Mouse (Mus musculus): Measurements from ENCODE around the gene Nipa1. TPM values are rescaled to one million over a fixed set of nuclear protein-coding genes. Genes with fewer than 3 reads are reported as not detected.

The Nipa1 gene
- total RNA-seq (2017) = 4.7 and 11.0 TPM in 2 replicates

- ATAC-seq (replicated peaks in 1 of 2; ENCODE audit: insufficient read depth in 1 of 2, low FRiP score in 2 of 2, low TSS enrichment in 1 of 2, low read depth in 1 of 2, poor library complexity in 2 of 2, severe bottlenecking in 2 of 2) = no peak
These were observed at the start of gene Nipa1 for GRCm38 (mm10) chr7:56019930-56020253. TSS of gene Nipa1 (minus strand) at chr7:56019954.

DNA sequence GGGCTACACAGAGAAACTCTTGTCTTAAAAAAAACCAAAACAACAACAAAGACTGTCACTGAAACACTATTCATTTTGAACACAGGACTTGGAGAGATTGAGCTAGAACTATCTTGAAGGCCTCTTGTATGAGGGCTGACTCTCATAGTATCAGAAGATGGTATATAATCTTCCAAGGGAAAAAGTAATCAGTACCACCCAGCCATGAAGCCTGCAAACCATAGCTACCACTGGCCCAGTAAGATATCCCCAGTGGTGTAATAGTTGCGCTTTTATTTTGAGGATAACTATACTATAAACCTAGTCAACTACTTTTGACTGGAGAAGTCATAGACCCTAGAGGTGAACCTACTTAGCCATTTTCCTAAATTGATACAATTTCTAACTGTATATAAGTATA is 46.9 kb upstream of the Nipa1 start:
- no peak for ATAC-seq (replicated peaks in 1 of 2; ENCODE audit: insufficient read depth in 1 of 2, low FRiP score in 2 of 2, low TSS enrichment in 1 of 2, low read depth in 1 of 2, poor library complexity in 2 of 2, severe bottlenecking in 2 of 2)

DNA sequence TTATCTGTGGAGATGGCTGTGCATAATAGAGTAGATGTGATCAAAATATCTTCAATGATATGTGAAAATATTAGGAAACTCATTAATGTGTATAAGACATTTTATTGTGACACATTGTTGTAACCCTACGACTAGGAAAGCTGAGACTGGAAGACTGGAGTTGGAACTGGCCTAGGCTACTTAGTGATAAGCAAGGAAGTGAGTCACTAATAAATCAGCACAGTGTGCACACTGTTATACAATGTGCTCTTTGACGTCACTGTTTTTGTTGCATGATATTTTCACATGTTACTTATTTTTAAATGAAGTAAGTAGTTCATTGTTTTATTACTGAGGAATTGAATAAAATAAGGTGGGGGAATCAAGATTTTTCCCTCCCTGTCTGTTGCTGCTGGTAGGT is 46.4 kb upstream of the Nipa1 start:
- ATAC-seq (replicated peaks in 1 of 2; ENCODE audit: insufficient read depth in 1 of 2, low FRiP score in 2 of 2, low TSS enrichment in 1 of 2, low read depth in 1 of 2, poor library complexity in 2 of 2, severe bottlenecking in 2 of 2) = no peak

DNA sequence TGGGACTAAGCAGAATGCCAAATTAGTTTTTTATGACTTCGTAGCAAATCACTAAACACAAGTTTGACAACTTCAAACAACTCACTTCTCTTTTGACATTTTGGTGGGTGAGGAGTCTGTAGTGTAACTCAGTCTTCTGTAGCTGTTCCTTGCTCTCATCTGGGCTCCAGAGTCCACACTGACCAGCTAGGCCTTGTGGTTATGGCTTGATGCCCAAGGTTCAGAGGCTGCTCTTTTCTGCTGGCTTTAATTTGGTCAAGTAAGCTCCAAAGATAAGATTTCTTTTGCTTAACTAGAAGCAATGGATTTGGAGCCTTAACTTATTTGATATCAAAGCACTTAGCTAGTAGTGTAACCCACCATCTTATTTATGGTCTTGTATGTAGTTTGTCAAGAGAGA is 45.1 kb upstream of the Nipa1 start:
- no peak for ATAC-seq (replicated peaks in 1 of 2; ENCODE audit: insufficient read depth in 1 of 2, low FRiP score in 2 of 2, low TSS enrichment in 1 of 2, low read depth in 1 of 2, poor library complexity in 2 of 2, severe bottlenecking in 2 of 2)

DNA sequence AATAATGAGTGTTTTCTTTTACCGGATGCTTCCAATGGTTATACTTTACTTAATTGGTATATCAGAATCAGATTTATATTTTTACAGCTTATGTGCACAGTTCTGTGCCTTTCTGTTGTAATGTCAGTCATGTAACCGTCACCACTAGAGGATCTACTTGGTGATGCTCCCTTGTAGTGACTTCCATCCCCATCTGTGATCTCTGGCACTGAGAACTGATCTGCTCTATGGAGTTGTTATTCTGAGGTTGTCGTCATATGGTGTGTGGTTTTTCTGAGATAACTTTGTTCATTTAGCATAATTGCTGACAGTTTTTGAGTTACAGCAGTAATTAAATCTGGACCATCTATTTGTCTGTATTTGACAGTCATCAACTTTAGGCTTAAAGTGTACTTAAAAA is 35.6 kb upstream of the Nipa1 start:
- no peak for ATAC-seq (replicated peaks in 1 of 2; ENCODE audit: insufficient read depth in 1 of 2, low FRiP score in 2 of 2, low TSS enrichment in 1 of 2, low read depth in 1 of 2, poor library complexity in 2 of 2, severe bottlenecking in 2 of 2)

GRCm38 (mm10) chr7:56052996-56053395 is 33.2 kb upstream of the Nipa1 start:
- no peak for ATAC-seq (replicated peaks in 1 of 2; ENCODE audit: insufficient read depth in 1 of 2, low FRiP score in 2 of 2, low TSS enrichment in 1 of 2, low read depth in 1 of 2, poor library complexity in 2 of 2, severe bottlenecking in 2 of 2)

GRCm38 (mm10) chr7:56050487-56050911 is 30.7 kb upstream of the Nipa1 start:
- ATAC-seq (replicated peaks in 1 of 2; ENCODE audit: insufficient read depth in 1 of 2, low FRiP score in 2 of 2, low TSS enrichment in 1 of 2, low read depth in 1 of 2, poor library complexity in 2 of 2, severe bottlenecking in 2 of 2) = peak in 1 of 2 experiments; percentile 1; a peak in 1 of 4 replicates

- peak; percentile 99 for ATAC-seq (replicated peaks in 1 of 2; ENCODE audit: insufficient read depth in 1 of 2, low FRiP score in 2 of 2, low TSS enrichment in 1 of 2, low read depth in 1 of 2, poor library complexity in 2 of 2, severe bottlenecking in 2 of 2)
These were observed 30.1 kb upstream of the Nipa1 start, which contains the start of gene Herc2 for GRCm38 (mm10) chr7:56049831-56050321. TSS of gene Herc2 (plus strand) at chr7:56050196.

GRCm38 (mm10) chr7:56047178-56047577 is 27.4 kb upstream of the Nipa1 start:
- ATAC-seq (replicated peaks in 1 of 2; ENCODE audit: insufficient read depth in 1 of 2, low FRiP score in 2 of 2, low TSS enrichment in 1 of 2, low read depth in 1 of 2, poor library complexity in 2 of 2, severe bottlenecking in 2 of 2) = no peak

- no peak for ATAC-seq (replicated peaks in 1 of 2; ENCODE audit: insufficient read depth in 1 of 2, low FRiP score in 2 of 2, low TSS enrichment in 1 of 2, low read depth in 1 of 2, poor library complexity in 2 of 2, severe bottlenecking in 2 of 2)
These were observed 24.5 kb upstream of the Nipa1 start for GRCm38 (mm10) chr7:56044267-56044629.

- ATAC-seq (replicated peaks in 1 of 2; ENCODE audit: insufficient read depth in 1 of 2, low FRiP score in 2 of 2, low TSS enrichment in 1 of 2, low read depth in 1 of 2, poor library complexity in 2 of 2, severe bottlenecking in 2 of 2) = no peak
These were observed 24.0 kb upstream of the Nipa1 start for GRCm38 (mm10) chr7:56043577-56044266.

DNA sequence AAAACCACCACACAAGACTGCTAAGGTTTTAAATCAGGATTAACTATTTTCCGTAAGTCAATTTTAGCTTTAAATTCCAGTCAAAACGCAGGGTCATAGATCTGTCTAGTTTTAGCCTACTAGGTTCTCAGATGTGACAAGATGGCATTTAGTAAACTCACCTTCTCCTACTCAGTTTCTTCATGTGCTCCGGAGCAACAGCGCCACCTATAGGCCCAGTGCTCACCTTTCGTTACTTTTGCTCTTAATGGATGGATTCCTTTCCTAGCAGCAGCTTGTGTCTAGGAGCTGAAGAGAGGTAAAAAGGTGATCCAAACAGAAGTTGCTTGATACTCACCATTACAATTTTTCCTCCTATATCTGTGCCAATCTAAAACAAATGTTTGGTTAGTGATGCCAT is 22.6 kb upstream of the Nipa1 start:
- peak; percentile 98 for ATAC-seq (replicated peaks in 1 of 2; ENCODE audit: insufficient read depth in 1 of 2, low FRiP score in 2 of 2, low TSS enrichment in 1 of 2, low read depth in 1 of 2, poor library complexity in 2 of 2, severe bottlenecking in 2 of 2)

GRCm38 (mm10) chr7:56023586-56023985 is 3.8 kb upstream of the Nipa1 start:
- ATAC-seq (replicated peaks in 1 of 2; ENCODE audit: insufficient read depth in 1 of 2, low FRiP score in 2 of 2, low TSS enrichment in 1 of 2, low read depth in 1 of 2, poor library complexity in 2 of 2, severe bottlenecking in 2 of 2) = no peak

GRCm38 (mm10) chr7:56018972-56019929 is 503 bp downstream of the Nipa1 start:
- peak; percentile 67 to 70 for ATAC-seq (replicated peaks in 1 of 2; ENCODE audit: insufficient read depth in 1 of 2, low FRiP score in 2 of 2, low TSS enrichment in 1 of 2, low read depth in 1 of 2, poor library complexity in 2 of 2, severe bottlenecking in 2 of 2)

GRCm38 (mm10) chr7:56018446-56018971 is 1.2 kb downstream of the Nipa1 start:
- peak; percentile 49 to 63 for ATAC-seq (replicated peaks in 1 of 2; ENCODE audit: insufficient read depth in 1 of 2, low FRiP score in 2 of 2, low TSS enrichment in 1 of 2, low read depth in 1 of 2, poor library complexity in 2 of 2, severe bottlenecking in 2 of 2)

DNA sequence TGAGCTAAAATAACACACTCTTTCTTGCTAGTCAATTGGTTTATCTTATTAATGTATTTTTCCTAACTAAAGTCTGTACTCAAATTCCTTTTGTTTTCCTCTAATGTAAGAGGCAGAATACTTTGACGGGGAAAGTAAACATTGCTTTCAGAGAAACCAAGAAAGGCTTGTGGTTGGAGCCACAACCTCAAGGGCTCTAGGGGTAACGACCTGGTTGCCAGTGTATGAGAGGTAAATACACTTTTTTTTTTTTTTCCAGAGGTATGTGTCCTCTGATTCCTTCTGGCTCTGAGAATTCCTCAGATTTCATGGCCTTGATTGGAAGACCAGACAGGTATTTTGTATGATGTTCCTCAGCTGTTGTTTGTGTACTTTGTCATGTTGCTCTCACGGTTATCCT is 2.0 kb downstream of the Nipa1 start:
- ATAC-seq (replicated peaks in 1 of 2; ENCODE audit: insufficient read depth in 1 of 2, low FRiP score in 2 of 2, low TSS enrichment in 1 of 2, low read depth in 1 of 2, poor library complexity in 2 of 2, severe bottlenecking in 2 of 2) = no peak

DNA sequence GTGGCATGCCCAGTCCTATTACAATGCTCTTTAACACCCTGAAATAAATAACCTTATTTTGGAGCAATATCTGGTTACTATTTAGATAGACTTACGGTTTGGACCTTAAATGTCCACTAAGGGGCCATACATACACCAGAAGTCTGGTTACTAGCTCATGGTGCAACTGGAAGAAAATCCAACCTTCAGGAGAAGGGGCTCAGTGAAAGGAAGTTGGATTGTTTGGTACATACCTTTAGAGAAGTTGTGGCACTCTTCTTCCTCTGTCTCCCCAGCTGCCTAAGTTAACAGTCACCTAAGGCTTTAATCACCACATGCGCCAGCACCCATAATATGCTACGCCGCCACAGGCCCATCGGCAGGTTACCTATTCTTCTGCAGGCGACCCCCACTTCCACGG is 3.9 kb downstream of the Nipa1 start:
- no peak for ATAC-seq (replicated peaks in 1 of 2; ENCODE audit: insufficient read depth in 1 of 2, low FRiP score in 2 of 2, low TSS enrichment in 1 of 2, low read depth in 1 of 2, poor library complexity in 2 of 2, severe bottlenecking in 2 of 2)

GRCm38 (mm10) chr7:56015172-56015571 is 4.6 kb downstream of the Nipa1 start:
- ATAC-seq (replicated peaks in 1 of 2; ENCODE audit: insufficient read depth in 1 of 2, low FRiP score in 2 of 2, low TSS enrichment in 1 of 2, low read depth in 1 of 2, poor library complexity in 2 of 2, severe bottlenecking in 2 of 2) = peak in 1 of 2 experiments; percentile 16; a peak in 2 of 4 replicates
